Mouse (Mus musculus): ENCODE results near the gene Nop53. TPM values are rescaled to one million over a fixed set of nuclear protein-coding genes. Genes with fewer than 3 reads are reported as not detected.
"Not testable (repeated sequence)": the region's sequence is repeated elsewhere in the genome, so short reads cannot be mapped to it uniquely, and the experiment has no call there.

The Nop53 gene
- polyA plus RNA-seq, 1 experiment from 2014 or later: 192 TPM

GRCm38 (mm10) chr7:15918371-15918770 lies 27.5 kb downstream of the Nop53 start:
- no peak overlapping the region for H3K4me2 ChIP-seq
- H3K27ac ChIP-seq: no peak overlapping the region
- ATAC-seq (ENCODE audit: insufficient number of reproducible peaks, insufficient read depth, low FRiP score, low TSS enrichment, low read depth): no peak
- no peaks in the 10 kb centered on the region for H3K9me3 ChIP-seq
- no peak overlapping the region for H3K9ac ChIP-seq (replicated peaks)
- H3K4me3 ChIP-seq (replicated peaks): no peak overlapping the region
- H3K36me3 ChIP-seq: peaks cover 36% of the 10 kb centered on the region
- H3K27me3 ChIP-seq: no peaks in the 10 kb centered on the region
- H3K4me1 ChIP-seq (replicated peaks): peaks cover 16% of the 10 kb centered on the region

- Histone ChIP-seq H3K9me3 (no peaks in the 10 kb centered on the region), H3K4me1 (replicated peaks) (peaks cover 13% of the 10 kb centered on the region), H3K27me3 (no peaks in the 10 kb centered on the region), H3K4me2 (no peak overlapping the region), H3K27ac (no peak overlapping the region), H3K36me3 (peaks cover 36% of the 10 kb centered on the region), H3K9ac (replicated peaks) (no peak overlapping the region), H3K4me3 (replicated peaks) (no peak overlapping the region)
- ATAC-seq (ENCODE audit: insufficient number of reproducible peaks, insufficient read depth, low FRiP score, low TSS enrichment, low read depth): no peak
- WGBS: 82% methylated on average over 4 of the region's 4 CpGs
Measured at GRCm38 (mm10) chr7:15916996-15917395, 28.9 kb downstream of the Nop53 start.

GRCm38 (mm10) chr7:15916134-15916723 lies 29.6 kb downstream of the Nop53 start:
- H3K4me3 ChIP-seq (replicated peaks): no peak overlapping the region
- no peaks in the 10 kb centered on the region for H3K27me3 ChIP-seq
- no peak for ATAC-seq (ENCODE audit: insufficient number of reproducible peaks, insufficient read depth, low FRiP score, low TSS enrichment, low read depth)
- no peak overlapping the region for H3K27ac ChIP-seq
- no peaks in the 10 kb centered on the region for H3K9me3 ChIP-seq
- whole genome bisulfite sequencing: 90% methylated on average over 3 of the region's 3 CpGs
- H3K4me1 ChIP-seq (replicated peaks): peaks cover 11% of the 10 kb centered on the region
- H3K36me3 ChIP-seq: peaks cover 36% of the 10 kb centered on the region
- H3K4me2 ChIP-seq: no peak overlapping the region
- no peak overlapping the region for H3K9ac ChIP-seq (replicated peaks)

GRCm38 (mm10) chr7:15915695-15916094 lies 30.2 kb downstream of the Nop53 start:
- not testable (repeated sequence) for H3K4me2 ChIP-seq; H3K4me1 ChIP-seq (replicated peaks); H3K9me3 ChIP-seq; H3K9ac ChIP-seq (replicated peaks); ATAC-seq (ENCODE audit: insufficient number of reproducible peaks, insufficient read depth, low FRiP score, low TSS enrichment, low read depth); H3K4me3 ChIP-seq (replicated peaks); H3K27ac ChIP-seq; H3K27me3 ChIP-seq
- WGBS: 89% methylated on average over 4 of the region's 4 CpGs
- H3K36me3 ChIP-seq: peaks cover 36% of the 10 kb centered on the region

GRCm38 (mm10) chr7:15914751-15915150 lies 31.1 kb downstream of the Nop53 start:
- Histone ChIP-seq H3K9ac (replicated peaks) (no peak overlapping the region), H3K27me3 (no peaks in the 10 kb centered on the region), H3K4me3 (replicated peaks) (no peak overlapping the region), H3K27ac (no peak overlapping the region), H3K4me2 (no peak overlapping the region), H3K36me3 (peaks cover 29% of the 10 kb centered on the region), H3K4me1 (replicated peaks) (no peaks in the 10 kb centered on the region), H3K9me3 (no peaks in the 10 kb centered on the region)
- ATAC-seq (ENCODE audit: insufficient number of reproducible peaks, insufficient read depth, low FRiP score, low TSS enrichment, low read depth): no peak
- 81% methylated on average over 2 of the region's 2 CpGs for WGBS

- Histone ChIP-seq H3K9ac (replicated peaks) (no peak overlapping the region), H3K27ac (no peak overlapping the region), H3K4me2 (no peak overlapping the region), H3K36me3 (peaks cover 24% of the 10 kb centered on the region), H3K4me3 (replicated peaks) (no peak overlapping the region), H3K4me1 (replicated peaks) (no peaks in the 10 kb centered on the region), H3K9me3 (no peaks in the 10 kb centered on the region), H3K27me3 (no peaks in the 10 kb centered on the region)
- ATAC-seq (ENCODE audit: insufficient number of reproducible peaks, insufficient read depth, low FRiP score, low TSS enrichment, low read depth): no peak
- 40% methylated on average over 2 of the region's 2 CpGs for WGBS
Measured at GRCm38 (mm10) chr7:15914252-15914651, 31.6 kb downstream of the Nop53 start.

GRCm38 (mm10) chr7:15912183-15912582 lies 33.7 kb downstream of the Nop53 start:
- 2% methylated on average over 4 of the region's 4 CpGs for WGBS

GRCm38 (mm10) chr7:15910521-15910920 lies 35.4 kb downstream of the Nop53 start:
- no peak overlapping the region for H3K9ac ChIP-seq (replicated peaks)
- no peaks in the 10 kb centered on the region for H3K36me3 ChIP-seq
- no peaks in the 10 kb centered on the region for H3K4me1 ChIP-seq (replicated peaks)
- no peak for ATAC-seq (ENCODE audit: insufficient number of reproducible peaks, insufficient read depth, low FRiP score, low TSS enrichment, low read depth)
- no peaks in the 10 kb centered on the region for H3K27me3 ChIP-seq
- no peak overlapping the region for H3K4me2 ChIP-seq
- WGBS: 80% methylated on average over 5 of the region's 5 CpGs
- no peak overlapping the region for H3K4me3 ChIP-seq (replicated peaks)
- H3K27ac ChIP-seq: no peak overlapping the region
- no peaks in the 10 kb centered on the region for H3K9me3 ChIP-seq

More at GRCm38 (mm10) chr7:15912183-15912582, 33.7 kb downstream of the Nop53 start:
- peak; percentile 64; the same call in 1 of the 2 replicates for ATAC-seq (ENCODE audit: insufficient number of reproducible peaks, insufficient read depth, low FRiP score, low TSS enrichment, low read depth)
- H3K9ac ChIP-seq (replicated peaks): no peak overlapping the region
- no peak overlapping the region for H3K4me2 ChIP-seq
- H3K4me1 ChIP-seq (replicated peaks): no peaks in the 10 kb centered on the region
- H3K4me3 ChIP-seq (replicated peaks): no peak overlapping the region
- peaks cover 6% of the 10 kb centered on the region for H3K36me3 ChIP-seq
- no peaks in the 10 kb centered on the region for H3K27me3 ChIP-seq
- H3K9me3 ChIP-seq: no peaks in the 10 kb centered on the region
- no peak overlapping the region for H3K27ac ChIP-seq

GRCm38 (mm10) chr7:15907971-15908590 lies 37.8 kb downstream of the Nop53 start:
- Histone ChIP-seq H3K4me3 (replicated peaks) (no peak overlapping the region), H3K9me3 (no peaks in the 10 kb centered on the region), H3K9ac (replicated peaks) (no peak overlapping the region), H3K27ac (no peak overlapping the region), H3K4me2 (no peak overlapping the region), H3K4me1 (replicated peaks) (no peaks in the 10 kb centered on the region), H3K36me3 (no peaks in the 10 kb centered on the region), H3K27me3 (no peaks in the 10 kb centered on the region)
- WGBS: 78% methylated on average over 8 of the region's 8 CpGs
- ATAC-seq (ENCODE audit: insufficient number of reproducible peaks, insufficient read depth, low FRiP score, low TSS enrichment, low read depth): no peak

- H3K27me3 ChIP-seq: no peaks in the 10 kb centered on the region
- 84% methylated on average over 1 of the region's 1 CpGs for WGBS
- no peak for ATAC-seq (ENCODE audit: insufficient number of reproducible peaks, insufficient read depth, low FRiP score, low TSS enrichment, low read depth)
Measured at GRCm38 (mm10) chr7:15906602-15907001, 39.3 kb downstream of the Nop53 start.

GRCm38 (mm10) chr7:15905861-15906260 lies 40.0 kb downstream of the Nop53 start:
- Histone ChIP-seq H3K4me1 (replicated peaks) (no peaks in the 10 kb centered on the region), H3K27me3 (no peaks in the 10 kb centered on the region), H3K27ac (no peak overlapping the region), H3K4me3 (replicated peaks) (no peak overlapping the region), H3K36me3 (no peaks in the 10 kb centered on the region), H3K9ac (replicated peaks) (no peak overlapping the region), H3K4me2 (no peak overlapping the region), H3K9me3 (no peaks in the 10 kb centered on the region)
- WGBS: 84% methylated on average over 7 of the region's 7 CpGs
- no peak for ATAC-seq (ENCODE audit: insufficient number of reproducible peaks, insufficient read depth, low FRiP score, low TSS enrichment, low read depth)

More at GRCm38 (mm10) chr7:15906602-15907001, 39.3 kb downstream of the Nop53 start:
- Histone ChIP-seq H3K36me3 (no peaks in the 10 kb centered on the region), H3K27ac (no peak overlapping the region), H3K4me3 (replicated peaks) (no peak overlapping the region), H3K9ac (replicated peaks) (no peak overlapping the region), H3K9me3 (no peaks in the 10 kb centered on the region), H3K4me2 (no peak overlapping the region), H3K4me1 (replicated peaks) (no peaks in the 10 kb centered on the region)
